Mouse (Mus musculus): ENCODE measurements at regions not wholly inside any gene's neighbourhood (a gene's known extent, or its start where the extent isn't known, plus 50 kb on each side); places are given as distances from the start of the nearest gene placed in this dataset.

GRCm38 (mm10) chr5:77473896-77474486, 66.2 kb upstream of the Igfbp7 start:
- no peaks in the 10 kb centered on the region for H3K36me3 ChIP-seq (ENCODE audit: insufficient read depth)
- no peak for ATAC-seq

GRCm38 (mm10) chr5:77469236-77469766, 61.5 kb upstream of the Igfbp7 start:
- H3K27me3 ChIP-seq (ENCODE audit: insufficient read depth, low read length) = no peaks in the 10 kb centered on the region
- DNase-seq (no peak), ATAC-seq (no peak)
- no peak overlapping the region for H3K27ac ChIP-seq (ENCODE audit: low read depth, low read length)
- H3K36me3 ChIP-seq (ENCODE audit: insufficient read depth) = no peaks in the 10 kb centered on the region
- no peak overlapping the region for H3K9ac ChIP-seq
- TF ChIP-seq CTCF (IDR thresholded peaks at IDR 0.05; ENCODE audit: low read depth) = no peak
- no peaks in the 10 kb centered on the region for H3K9me3 ChIP-seq (ENCODE audit: low read length)
- no peak overlapping the region for H3K4me2 ChIP-seq (ENCODE audit: low read depth)
- no peak overlapping the region for H3K4me3 ChIP-seq (ENCODE audit: low read depth, low read length)
- H3K4me1 ChIP-seq (ENCODE audit: insufficient read depth) = no peaks in the 10 kb centered on the region
- 85% methylated on average over 15 of the region's 15 CpGs for WGBS

More at GRCm38 (mm10) chr5:77473896-77474486, 66.2 kb upstream of the Igfbp7 start:
- Histone ChIP-seq H3K4me3 (ENCODE audit: low read depth, low read length) (no peak overlapping the region), H3K4me1 (ENCODE audit: insufficient read depth) (no peaks in the 10 kb centered on the region), H3K27ac (ENCODE audit: low read depth, low read length) (no peak overlapping the region), H3K9me3 (ENCODE audit: low read length) (no peaks in the 10 kb centered on the region), H3K27me3 (ENCODE audit: insufficient read depth, low read length) (no peaks in the 10 kb centered on the region), H3K4me2 (ENCODE audit: low read depth) (no peak overlapping the region), H3K9ac (no peak overlapping the region)
- DNase-seq = no peak
- no peak for TF ChIP-seq CTCF (IDR thresholded peaks at IDR 0.05; ENCODE audit: low read depth)
- WGBS = 61% methylated on average over 8 of the region's 8 CpGs

- TF ChIP-seq CTCF (IDR thresholded peaks at IDR 0.05; ENCODE audit: low read depth) = peak; percentile 67
- DNase-seq = peak; percentile 26
- Histone ChIP-seq H3K4me2 (ENCODE audit: low read depth) (no peak overlapping the region), H3K9me3 (ENCODE audit: low read length) (no peaks in the 10 kb centered on the region), H3K9ac (no peak overlapping the region), H3K4me1 (ENCODE audit: insufficient read depth) (no peaks in the 10 kb centered on the region), H3K27me3 (ENCODE audit: insufficient read depth, low read length) (no peaks in the 10 kb centered on the region), H3K36me3 (ENCODE audit: insufficient read depth) (no peaks in the 10 kb centered on the region), H3K27ac (ENCODE audit: low read depth, low read length) (no peak overlapping the region), H3K4me3 (ENCODE audit: low read depth, low read length) (no peak overlapping the region)
- WGBS = 67% methylated on average over 15 of the region's 15 CpGs
- no peak for ATAC-seq
Measured at GRCm38 (mm10) chr5:77468467-77468866, 60.6 kb upstream of the Igfbp7 start.

- Histone ChIP-seq H3K36me3 (ENCODE audit: insufficient read depth) (no peaks in the 10 kb centered on the region), H3K4me1 (ENCODE audit: insufficient read depth) (no peaks in the 10 kb centered on the region), H3K27ac (ENCODE audit: low read depth, low read length) (no peak overlapping the region), H3K9me3 (ENCODE audit: low read length) (no peaks in the 10 kb centered on the region), H3K9ac (no peak overlapping the region), H3K4me2 (ENCODE audit: low read depth) (no peak overlapping the region), H3K4me3 (ENCODE audit: low read depth, low read length) (no peak overlapping the region), H3K27me3 (ENCODE audit: insufficient read depth, low read length) (no peaks in the 10 kb centered on the region)
- ATAC-seq (no peak), DNase-seq (no peak)
- 53% methylated on average over 19 of the region's 19 CpGs for WGBS
- peak; percentile 61 for TF ChIP-seq CTCF (IDR thresholded peaks at IDR 0.05; ENCODE audit: low read depth)
Measured at GRCm38 (mm10) chr5:77464851-77465548, 57.2 kb upstream of the Igfbp7 start.

- Histone ChIP-seq H3K27ac (ENCODE audit: low read depth, low read length) (peak overlapping the region; percentile 60), H3K36me3 (ENCODE audit: insufficient read depth) (no peaks in the 10 kb centered on the region), H3K4me3 (ENCODE audit: low read depth, low read length) (peak overlapping the region; percentile 51), H3K4me2 (ENCODE audit: low read depth) (peak overlapping the region; percentile 53), H3K4me1 (ENCODE audit: insufficient read depth) (no peaks in the 10 kb centered on the region), H3K9me3 (ENCODE audit: low read length) (no peaks in the 10 kb centered on the region), H3K9ac (peak overlapping the region; percentile 53), H3K27me3 (ENCODE audit: insufficient read depth, low read length) (no peaks in the 10 kb centered on the region)
- ATAC-seq = peak; percentile 94
- WGBS = under 1% methylated on average over 27 of the region's 29 CpGs
- peak; percentile 97 for DNase-seq
- peak; percentile 99 for TF ChIP-seq CTCF (IDR thresholded peaks at IDR 0.05; ENCODE audit: low read depth)
Measured at GRCm38 (mm10) chr5:77459896-77460717, 52.3 kb upstream of the Igfbp7 start.

All from forebrain, postnatal 0 days (tissue).